Mouse (Mus musculus) forebrain, embryonic 11.5 days (tissue): ENCODE measurements around the gene H1f0. TPM values are rescaled to one million over a fixed set of nuclear protein-coding genes. Genes with fewer than 3 reads are reported as not detected.

Experiments
- ATAC-seq: fragments of 200-750 bp; cut with Nextera tagmentation; replicated peaks from 2 replicates; pipeline ENCODE4 v1.8.0; 2017; ENCODE audit warnings: moderate TSS enrichment; ENCODE audit not compliant: low FRiP score
- DNase-seq: peaks from one replicate; pipeline ENCODE4 v3.0.0-alpha.2; 2017; ENCODE audit warnings: low spot score
- H3K27ac ChIP-seq: fragments of 300-500 bp; sonication (generic); 2 replicates; pipeline ENCODE4 v1.5.1; 2014; ENCODE audit warnings: low read depth, low read length
- H3K27me3 ChIP-seq: fragments of 300-500 bp; sonication (generic); 2 replicates; pipeline ENCODE4 v1.6.1; 2014; ENCODE audit warnings: mild to moderate bottlenecking, low read length, mixed read lengths; ENCODE audit not compliant: control insufficient read depth, insufficient read depth
- H3K36me3 ChIP-seq: fragments of 300-500 bp; sonication (generic); 2 replicates; pipeline ENCODE4 v1.6.1; 2014; ENCODE audit warnings: mild to moderate bottlenecking, low read length, moderate library complexity, mixed read lengths; ENCODE audit not compliant: control insufficient read depth, insufficient read depth
- H3K4me1 ChIP-seq: fragments of 300-500 bp; sonication (generic); replicated peaks from 2 replicates; pipeline ENCODE4 v1.6.1; 2014; ENCODE audit warnings: low read length, mixed read lengths; ENCODE audit not compliant: control insufficient read depth, insufficient read depth
- H3K4me2 ChIP-seq: fragments of 300-500 bp; sonication (generic); 2 replicates; pipeline ENCODE4 v1.6.1; 2014; ENCODE audit warnings: low read depth, mild to moderate bottlenecking, low read length, moderate library complexity, mixed read lengths; ENCODE audit not compliant: severe bottlenecking
- H3K4me3 ChIP-seq: fragments of 300-500 bp; sonication (generic); 2 replicates; pipeline ENCODE4 v1.5.1; 2014; ENCODE audit warnings: low read depth, low read length
- H3K9ac ChIP-seq: fragments of 300-500 bp; sonication (generic); 2 replicates; pipeline ENCODE4 v1.6.1; 2014; ENCODE audit warnings: low read length
- H3K9me3 ChIP-seq: fragments of 300-500 bp; sonication (generic); 2 replicates; pipeline ENCODE4 v1.6.1; 2016; ENCODE audit warnings: low read length, mixed read lengths; ENCODE audit not compliant: control insufficient read depth
- WGBS: fragments of 180-500 bp; shearing (Covaris S2); extraction: QIAGEN DNeasy Blood & Tissue Kit; methylation state at CpG from one replicate; pipeline ENCODE4 v1.1.7; 2014; 5-methylcytosine and 5-hydroxymethylcytosine counted together
- polyA plus RNA-seq: library from polyadenylated mRNA; unstranded; fragments of >200 nt; fragmentation: Nextera tagmentation; extraction: Ambion mirVana; gene quantifications from 2 replicates; pipeline ENCODE4 v1.2.1, GENCODE M21; 2014

The H1f0 gene
- polyA plus RNA-seq, 1 experiment from 2014 or later: 349 TPM

DNA sequence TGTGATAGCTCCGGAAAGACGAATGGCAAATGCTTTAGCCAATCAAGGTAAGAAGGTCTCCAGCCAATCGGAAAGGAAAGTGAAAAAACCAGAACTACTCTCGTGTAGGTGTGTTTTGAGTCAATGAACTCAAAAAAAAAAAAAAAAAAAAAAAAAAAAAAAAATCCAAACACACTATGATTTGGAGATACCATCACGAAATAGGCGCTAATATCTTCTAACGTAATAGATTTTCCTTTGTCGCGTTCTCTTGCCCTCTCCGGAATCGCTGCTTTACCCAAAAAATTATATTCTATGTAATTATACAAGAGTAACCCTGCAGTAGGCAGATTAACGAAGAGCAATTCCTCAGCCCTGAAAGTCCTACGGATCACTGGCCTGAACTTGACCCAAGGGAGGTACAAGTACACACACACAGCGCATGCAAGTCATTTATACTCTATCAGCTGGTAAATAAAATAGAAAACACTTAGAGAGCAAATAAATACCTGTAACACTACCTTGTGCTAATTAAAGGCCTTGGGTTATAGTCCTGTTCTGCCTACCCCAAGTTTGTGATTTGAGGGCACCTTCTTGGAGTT is 35.0 kb downstream of the H1f0 start:
- Histone ChIP-seq H3K4me1 (peaks cover 8% of the 10 kb centered on the region; the same call in 1 of the 2 replicates), H3K27me3 (no peaks in the 10 kb centered on the region), H3K36me3 (peaks cover 2% of the 10 kb centered on the region; the same call in 1 of the 2 replicates), H3K27ac (no peak overlapping the region), H3K9me3 (no peaks in the 10 kb centered on the region), H3K9ac (peak overlapping the region; percentile 20; the same call in 1 of the 2 replicates), H3K4me3 (peak overlapping the region; percentile 26; the same call in 1 of the 2 replicates), H3K4me2 (peak overlapping the region; percentile 58)
- ATAC-seq: no peak
- WGBS: 10% methylated on average over 14 of the region's 14 CpGs
- DNase-seq: no peak

DNA sequence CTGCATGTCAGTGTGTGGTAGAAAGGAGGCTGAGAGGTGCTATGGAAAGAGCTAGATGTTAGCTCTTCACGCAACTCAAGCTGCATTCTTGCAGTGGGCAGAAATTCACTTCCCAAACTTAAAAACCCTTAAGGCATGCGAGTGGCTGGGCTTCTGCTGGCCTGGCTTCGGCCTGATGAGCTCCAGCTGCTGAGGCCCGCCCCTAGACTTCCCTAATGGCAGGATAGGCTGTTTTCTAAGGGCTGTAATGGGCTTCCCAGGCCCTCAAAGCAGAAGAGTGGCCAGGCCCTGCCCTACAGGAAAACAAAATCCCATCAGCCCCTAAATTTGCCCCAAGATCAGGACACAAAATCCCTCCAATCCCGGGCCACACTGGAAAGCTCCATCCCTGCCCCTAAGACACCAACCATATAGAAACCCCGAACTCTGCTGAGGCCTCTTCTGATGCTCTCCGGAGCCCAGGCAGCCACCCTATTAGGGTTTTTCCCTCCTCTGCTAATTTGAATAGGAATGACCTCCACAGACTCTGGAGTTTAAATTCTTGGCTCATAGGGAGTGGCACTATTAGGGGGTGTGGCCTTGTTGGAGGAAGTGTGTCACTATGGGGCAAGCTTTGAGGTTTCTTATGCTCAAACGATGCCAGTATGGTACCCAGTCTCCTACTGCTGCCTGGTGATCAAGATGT is 37.0 kb downstream of the H1f0 start:
- no peak overlapping the region for H3K9ac ChIP-seq
- DNase-seq (no peak), ATAC-seq (no peak)
- H3K4me1 ChIP-seq: peaks cover 8% of the 10 kb centered on the region; the same call in 1 of the 2 replicates
- 68% methylated on average over 8 of the region's 8 CpGs for WGBS
- no peak overlapping the region for H3K27ac ChIP-seq
- no peak overlapping the region for H3K4me2 ChIP-seq
- no peaks in the 10 kb centered on the region for H3K9me3 ChIP-seq
- no peaks in the 10 kb centered on the region for H3K27me3 ChIP-seq
- no peaks in the 10 kb centered on the region for H3K36me3 ChIP-seq
- H3K4me3 ChIP-seq: no peak overlapping the region

GRCm38 (mm10) chr15:79066276-79066675 is 38.0 kb downstream of the H1f0 start:
- Histone ChIP-seq H3K27me3 (no peaks in the 10 kb centered on the region), H3K9me3 (no peaks in the 10 kb centered on the region), H3K4me3 (no peak overlapping the region), H3K9ac (no peak overlapping the region), H3K4me1 (peaks cover 7% of the 10 kb centered on the region; the same call in 1 of the 2 replicates), H3K27ac (no peak overlapping the region), H3K4me2 (no peak overlapping the region), H3K36me3 (no peaks in the 10 kb centered on the region)
- DNase-seq (no peak), ATAC-seq (no peak)
- WGBS: 52% methylated on average over 2 of the region's 2 CpGs

DNA sequence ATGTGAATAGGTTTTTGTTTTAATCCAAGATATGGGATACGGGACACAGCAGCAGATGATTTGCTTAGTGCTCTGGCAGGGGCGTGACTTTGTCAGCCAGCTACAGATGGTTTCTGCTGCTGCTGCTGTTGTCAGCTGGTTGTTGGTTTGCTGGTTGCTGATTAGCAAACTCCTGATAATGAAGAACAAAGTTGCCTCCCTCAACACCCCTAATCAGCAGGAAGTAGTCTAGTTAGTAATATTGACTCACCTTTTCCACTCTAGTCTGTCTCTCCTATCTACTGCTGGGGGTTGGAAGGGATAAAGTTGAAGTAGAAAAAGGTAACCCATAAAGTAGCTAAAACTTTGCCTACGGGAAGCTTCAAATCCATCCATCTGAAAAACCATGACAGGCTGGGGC is 39.4 kb downstream of the H1f0 start:
- Histone ChIP-seq H3K27me3 (no peaks in the 10 kb centered on the region), H3K9ac (no peak overlapping the region; the same call in 1 of the 2 replicates), H3K36me3 (no peaks in the 10 kb centered on the region), H3K4me2 (no peak overlapping the region), H3K27ac (no peak overlapping the region), H3K9me3 (no peaks in the 10 kb centered on the region), H3K4me1 (no peaks in the 10 kb centered on the region), H3K4me3 (no peak overlapping the region)
- no peak for DNase-seq
- WGBS: 81% methylated on average over 3 of the region's 3 CpGs
- no peak for ATAC-seq

GRCm38 (mm10) chr15:79068416-79068815 is 40.2 kb downstream of the H1f0 start:
- 78% methylated on average over 3 of the region's 3 CpGs for WGBS
- H3K4me3 ChIP-seq: no peak overlapping the region
- DNase-seq (no peak), ATAC-seq (no peak)
- no peaks in the 10 kb centered on the region for H3K4me1 ChIP-seq
- no peak overlapping the region for H3K27ac ChIP-seq
- H3K27me3 ChIP-seq: no peaks in the 10 kb centered on the region
- H3K36me3 ChIP-seq: no peaks in the 10 kb centered on the region
- no peaks in the 10 kb centered on the region for H3K9me3 ChIP-seq
- H3K9ac ChIP-seq: no peak overlapping the region
- H3K4me2 ChIP-seq: no peak overlapping the region

DNA sequence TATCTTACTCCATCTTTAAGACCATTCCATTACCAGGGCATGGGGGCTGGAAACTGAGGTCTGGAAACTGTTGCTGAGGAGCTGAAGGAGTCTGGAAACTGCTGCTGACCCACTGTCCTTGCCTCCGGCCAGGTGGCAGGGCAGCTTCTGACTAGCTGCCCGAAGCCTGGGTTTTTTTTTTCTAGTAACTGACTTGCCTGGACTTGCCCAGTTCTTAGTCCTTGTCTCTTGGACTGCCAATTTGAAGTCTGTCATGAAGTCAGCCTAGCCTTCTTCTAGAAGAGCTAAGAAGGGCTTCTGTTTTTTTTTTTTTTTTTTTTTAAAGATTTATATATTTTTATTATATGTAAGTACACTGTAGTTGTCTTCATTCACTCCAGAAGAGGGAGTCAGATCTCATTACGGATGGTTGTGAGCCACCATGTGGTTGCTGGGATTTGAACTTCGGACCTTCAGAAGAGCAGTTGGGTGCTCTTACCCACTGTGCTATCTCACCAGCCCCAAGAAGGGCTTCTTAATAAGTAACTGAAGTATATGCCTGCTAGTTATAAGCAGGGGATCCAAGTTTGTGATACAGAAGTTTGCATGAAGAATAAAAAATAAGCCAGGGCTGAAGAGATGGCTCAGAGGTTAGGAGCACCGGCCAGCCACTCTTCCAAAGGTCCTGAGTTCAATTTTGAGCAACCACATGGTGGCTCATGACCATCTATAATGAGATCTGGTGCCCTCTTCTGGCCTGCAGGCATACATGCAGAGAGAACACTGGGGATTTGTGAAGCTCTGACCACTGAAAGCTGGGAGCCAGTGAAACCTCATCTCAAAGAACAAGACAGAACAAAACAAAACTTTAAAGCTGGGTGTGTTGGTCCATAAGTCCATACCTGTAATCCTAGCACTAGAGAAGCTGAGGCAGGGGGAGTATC is 43.1 kb downstream of the H1f0 start:
- Histone ChIP-seq H3K4me3 (no peak overlapping the region), H3K4me1 (peaks cover 7% of the 10 kb centered on the region; the same call in 1 of the 2 replicates), H3K9ac (no peak overlapping the region), H3K9me3 (no peaks in the 10 kb centered on the region), H3K27ac (no peak overlapping the region), H3K36me3 (no peaks in the 10 kb centered on the region), H3K27me3 (no peaks in the 10 kb centered on the region), H3K4me2 (no peak overlapping the region)
- ATAC-seq (no peak), DNase-seq (no peak)
- WGBS: 62% methylated on average over 5 of the region's 5 CpGs

DNA sequence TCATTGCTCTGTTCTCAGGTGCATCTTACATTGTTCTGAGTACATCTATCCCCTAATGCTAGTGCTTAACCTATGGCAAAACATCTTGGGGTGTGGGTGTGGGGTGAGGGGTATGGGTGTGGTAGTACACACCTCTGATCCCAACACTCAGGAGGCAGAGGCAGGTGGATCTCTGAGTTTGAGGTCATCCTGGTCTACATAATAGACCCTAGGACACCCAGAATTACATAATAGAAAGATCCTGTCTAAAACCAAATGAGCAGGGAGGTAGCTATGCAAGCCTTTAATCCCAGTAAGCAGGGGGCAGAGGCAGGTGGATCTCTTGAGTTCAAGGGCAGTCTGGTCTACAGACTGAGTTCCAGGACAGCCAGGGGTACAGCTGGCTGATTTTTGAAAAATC is 45.5 kb downstream of the H1f0 start:
- ATAC-seq: no peak
- no peak for DNase-seq
- peaks cover 7% of the 10 kb centered on the region; the same call in 1 of the 2 replicates for H3K4me1 ChIP-seq

GRCm38 (mm10) chr15:79074446-79074845 is 46.2 kb downstream of the H1f0 start:
- H3K27ac ChIP-seq: peak overlapping the region; percentile 87
- peaks cover 7% of the 10 kb centered on the region; the same call in 1 of the 2 replicates for H3K4me1 ChIP-seq
- no peaks in the 10 kb centered on the region for H3K9me3 ChIP-seq
- H3K36me3 ChIP-seq: peaks cover 13% of the 10 kb centered on the region
- peak overlapping the region; percentile 88 for H3K4me2 ChIP-seq
- H3K27me3 ChIP-seq: no peaks in the 10 kb centered on the region
- peak overlapping the region; percentile 92 for H3K4me3 ChIP-seq
- H3K9ac ChIP-seq: peak overlapping the region; percentile 87
- ATAC-seq (no peak), DNase-seq (no peak)
- WGBS: 39% methylated on average over 10 of the region's 10 CpGs

More for the DNA sequence above, 45.5 kb downstream of the H1f0 start:
- Histone ChIP-seq H3K9me3 (no peaks in the 10 kb centered on the region), H3K4me2 (no peak overlapping the region), H3K9ac (no peak overlapping the region), H3K4me3 (no peak overlapping the region), H3K27me3 (no peaks in the 10 kb centered on the region), H3K36me3 (peaks cover 7% of the 10 kb centered on the region), H3K27ac (no peak overlapping the region)
